Mouse (Mus musculus) stomach, embryonic 15.5 days (tissue): ENCODE measurements around the gene Psmd8. TPM values are rescaled to one million over a fixed set of nuclear protein-coding genes. Genes with fewer than 3 reads are reported as not detected.
"Not testable (repeated sequence)": the region's sequence is repeated elsewhere in the genome, so short reads cannot be mapped to it uniquely, and the experiment has no call there.

Experiments used
- ATAC-seq: fragments of 200-750 bp; cut with Nextera tagmentation; 2 replicates; pipeline ENCODE4 v1.8.0; 2017; ENCODE audit warnings: low read depth, moderate number of reproducible peaks, moderate TSS enrichment; ENCODE audit not compliant: insufficient read depth, low FRiP score
- H3K27ac ChIP-seq: fragments of 300-500 bp; sonication (generic); 2 replicates; pipeline ENCODE4 v1.5.1; 2015; ENCODE audit warnings: mild to moderate bottlenecking, inconsistent platforms
- H3K27me3 ChIP-seq: fragments of 300-500 bp; sonication (generic); replicated peaks from 2 replicates; pipeline ENCODE4 v1.6.1; 2015; ENCODE audit warnings: inconsistent platforms
- H3K36me3 ChIP-seq: fragments of 300-500 bp; sonication (generic); 2 replicates; pipeline ENCODE4 v1.6.1; 2015; ENCODE audit warnings: inconsistent platforms
- H3K4me1 ChIP-seq: fragments of 300-500 bp; sonication (generic); 2 replicates; pipeline ENCODE4 v1.6.1; 2015; ENCODE audit warnings: inconsistent platforms
- H3K4me2 ChIP-seq: fragments of 300-500 bp; sonication (generic); 2 replicates; pipeline ENCODE4 v1.6.1; 2015; ENCODE audit warnings: mild to moderate bottlenecking, inconsistent platforms
- H3K4me3 ChIP-seq: fragments of 300-500 bp; sonication (generic); replicated peaks from 2 replicates; pipeline ENCODE4 v1.5.1; 2015; ENCODE audit warnings: inconsistent platforms
- H3K9ac ChIP-seq: fragments of 300-500 bp; sonication (generic); 2 replicates; pipeline ENCODE4 v1.6.1; 2015; ENCODE audit warnings: inconsistent platforms
- H3K9me3 ChIP-seq: fragments of 300-500 bp; sonication (generic); 2 replicates; pipeline ENCODE4 v1.6.1; 2016; ENCODE audit warnings: inconsistent platforms
- WGBS: fragments of 180-500 bp; shearing (Covaris S2); methylation state at CpG from one replicate; pipeline ENCODE4 v1.1.7; 2015; 5-methylcytosine and 5-hydroxymethylcytosine counted together
- polyA plus RNA-seq: library from polyadenylated mRNA; unstranded; fragments of >200 nt; fragmentation: Nextera tagmentation; extraction: Ambion mirVana; gene quantifications from 2 replicates; pipeline ENCODE4 v1.2.1, GENCODE M21; 2015

Gene Psmd8
- polyA plus RNA-seq, result 225 and 237 TPM in 2 replicates

- ATAC-seq, result peak; percentile 94
- H3K27ac ChIP-seq, result peak within 1 kb of the TSS; percentile 65
- H3K9ac ChIP-seq, result peak within 1 kb of the TSS; percentile 83
- peak within 1 kb of the TSS; percentile 76 for H3K4me3 ChIP-seq
- H3K4me2 ChIP-seq, result peak within 1 kb of the TSS; percentile 78
- no peaks in the 10 kb centered on the region for H3K9me3 ChIP-seq
- H3K4me1 ChIP-seq, result peaks cover 11% of the 10 kb centered on the region
- peaks cover 12% of the 10 kb centered on the region for H3K36me3 ChIP-seq
- WGBS, result under 1% methylated on average over 62 of the region's 62 CpGs
- H3K27me3 ChIP-seq, result no peaks in the 10 kb centered on the region
These were observed at the start of gene Psmd8 for GRCm38 (mm10) chr7:29180077-29180853. Gene Psmd8 (minus strand): TSS chr7:29180701.

- no peak overlapping the region for H3K9ac ChIP-seq
- H3K4me2 ChIP-seq, result no peak overlapping the region
- no peak for ATAC-seq
- peaks cover 5% of the 10 kb centered on the region; the same call in 1 of the 2 replicates for H3K4me1 ChIP-seq
- no peak overlapping the region for H3K27ac ChIP-seq
- H3K36me3 ChIP-seq, result no peaks in the 10 kb centered on the region
- no peaks in the 10 kb centered on the region for H3K9me3 ChIP-seq
- no peak overlapping the region for H3K4me3 ChIP-seq
- peaks cover 10% of the 10 kb centered on the region; the same call in 1 of the 2 replicates for H3K27me3 ChIP-seq
- 68% methylated on average over 4 of the region's 4 CpGs for WGBS
These were observed 47.7 kb upstream of the Psmd8 start for GRCm38 (mm10) chr7:29228202-29228601.

GRCm38 (mm10) chr7:29225520-29225919, 45.0 kb upstream of the Psmd8 start:
- Histone ChIP-seq H3K4me1 (no peaks in the 10 kb centered on the region; the same call in 1 of the 2 replicates), H3K9ac (no peak overlapping the region), H3K4me2 (no peak overlapping the region), H3K4me3 (no peak overlapping the region), H3K27ac (no peak overlapping the region), H3K27me3 (no peaks in the 10 kb centered on the region), H3K36me3 (no peaks in the 10 kb centered on the region), H3K9me3 (no peaks in the 10 kb centered on the region)
- 76% methylated on average over 13 of the region's 13 CpGs for WGBS
- no peak for ATAC-seq

- Histone ChIP-seq H3K9me3 (no peaks in the 10 kb centered on the region), H3K9ac (no peak overlapping the region), H3K4me2 (no peak overlapping the region), H3K4me3 (no peak overlapping the region), H3K36me3 (no peaks in the 10 kb centered on the region), H3K27ac (no peak overlapping the region), H3K4me1 (no peaks in the 10 kb centered on the region; the same call in 1 of the 2 replicates), H3K27me3 (no peaks in the 10 kb centered on the region)
- 12% methylated on average over 16 of the region's 16 CpGs for WGBS
- no peak for ATAC-seq
These were observed 44.4 kb upstream of the Psmd8 start for GRCm38 (mm10) chr7:29224756-29225394.

- Histone ChIP-seq H3K4me1 (peaks cover 11% of the 10 kb centered on the region), H3K9ac (no peak overlapping the region), H3K9me3 (no peaks in the 10 kb centered on the region), H3K27me3 (no peaks in the 10 kb centered on the region), H3K4me2 (no peak overlapping the region), H3K4me3 (no peak overlapping the region), H3K36me3 (no peaks in the 10 kb centered on the region), H3K27ac (no peak overlapping the region)
- ATAC-seq, result no peak
- 50% methylated on average over 15 of the region's 15 CpGs for WGBS
These were observed 34.3 kb upstream of the Psmd8 start for GRCm38 (mm10) chr7:29214846-29215245.

- Histone ChIP-seq H3K27ac (no peak overlapping the region), H3K4me1 (peaks cover 11% of the 10 kb centered on the region), H3K4me2 (no peak overlapping the region), H3K9ac (no peak overlapping the region), H3K4me3 (no peak overlapping the region), H3K36me3 (no peaks in the 10 kb centered on the region), H3K27me3 (no peaks in the 10 kb centered on the region), H3K9me3 (no peaks in the 10 kb centered on the region)
- no peak for ATAC-seq
- 62% methylated on average over 2 of the region's 2 CpGs for WGBS
These were observed 33.7 kb upstream of the Psmd8 start for GRCm38 (mm10) chr7:29214236-29214635.

- 5% methylated on average over 20 of the region's 20 CpGs for WGBS
- Histone ChIP-seq H3K4me1 (peaks cover 11% of the 10 kb centered on the region), H3K27ac (no peak within 1 kb of the TSS), H3K36me3 (no peaks in the 10 kb centered on the region), H3K27me3 (no peaks in the 10 kb centered on the region), H3K4me2 (peak within 1 kb of the TSS; percentile 21; the same call in 1 of the 2 replicates), H3K9ac (no peak within 1 kb of the TSS), H3K4me3 (no peak within 1 kb of the TSS), H3K9me3 (no peaks in the 10 kb centered on the region)
- no peak for ATAC-seq
These were observed 33.2 kb upstream of the Psmd8 start, which contains the start of gene Catsperg1 for GRCm38 (mm10) chr7:29213675-29214082. Gene Catsperg1 (minus strand): TSS chr7:29214035.

- not testable (repeated sequence) for H3K36me3 ChIP-seq, H3K9me3 ChIP-seq, H3K9ac ChIP-seq, ATAC-seq, H3K27ac ChIP-seq, H3K4me3 ChIP-seq, H3K27me3 ChIP-seq
- 22% methylated on average over 40 of the region's 40 CpGs for WGBS
- peak overlapping the region; percentile 58; the same call in 1 of the 2 replicates for H3K4me2 ChIP-seq
- peaks cover 11% of the 10 kb centered on the region for H3K4me1 ChIP-seq
These were observed 32.5 kb upstream of the Psmd8 start for GRCm38 (mm10) chr7:29212775-29213560.

GRCm38 (mm10) chr7:29212199-29212765, 31.8 kb upstream of the Psmd8 start:
- no peaks in the 10 kb centered on the region for H3K27me3 ChIP-seq
- H3K27ac ChIP-seq, result peak overlapping the region; percentile 67; the same call in 1 of the 2 replicates
- ATAC-seq, result no peak
- no peaks in the 10 kb centered on the region for H3K9me3 ChIP-seq
- peak overlapping the region; percentile 37 for H3K4me3 ChIP-seq
- peaks cover 11% of the 10 kb centered on the region for H3K4me1 ChIP-seq
- H3K9ac ChIP-seq, result no peak overlapping the region
- WGBS, result 17% methylated on average over 26 of the region's 26 CpGs
- peak overlapping the region; percentile 58 for H3K4me2 ChIP-seq
- H3K36me3 ChIP-seq, result no peaks in the 10 kb centered on the region

- peak overlapping the region; percentile 58 for H3K4me2 ChIP-seq
- peak overlapping the region; percentile 67 for H3K27ac ChIP-seq
- WGBS, result 6% methylated on average over 34 of the region's 34 CpGs
- peak; percentile 86 for ATAC-seq
- H3K9ac ChIP-seq, result no peak overlapping the region
- H3K4me3 ChIP-seq, result peak overlapping the region; percentile 37
- peaks cover 11% of the 10 kb centered on the region for H3K4me1 ChIP-seq
- no peaks in the 10 kb centered on the region for H3K36me3 ChIP-seq
- H3K27me3 ChIP-seq, result no peaks in the 10 kb centered on the region
- H3K9me3 ChIP-seq, result no peaks in the 10 kb centered on the region
These were observed 31.1 kb upstream of the Psmd8 start for GRCm38 (mm10) chr7:29211415-29212198.

- WGBS, result 16% methylated on average over 14 of the region's 15 CpGs
- H3K36me3 ChIP-seq, H3K9ac ChIP-seq, H3K27me3 ChIP-seq, H3K9me3 ChIP-seq: not testable (repeated sequence)
- peaks cover 11% of the 10 kb centered on the region for H3K4me1 ChIP-seq
- H3K27ac ChIP-seq, result peak overlapping the region; percentile 67
- H3K4me2 ChIP-seq, result peak overlapping the region; percentile 58
- ATAC-seq, result peak; percentile 57
- peak overlapping the region; percentile 37 for H3K4me3 ChIP-seq
These were observed 30.5 kb upstream of the Psmd8 start for GRCm38 (mm10) chr7:29211013-29211412.
